In the genomic region with DNA sequence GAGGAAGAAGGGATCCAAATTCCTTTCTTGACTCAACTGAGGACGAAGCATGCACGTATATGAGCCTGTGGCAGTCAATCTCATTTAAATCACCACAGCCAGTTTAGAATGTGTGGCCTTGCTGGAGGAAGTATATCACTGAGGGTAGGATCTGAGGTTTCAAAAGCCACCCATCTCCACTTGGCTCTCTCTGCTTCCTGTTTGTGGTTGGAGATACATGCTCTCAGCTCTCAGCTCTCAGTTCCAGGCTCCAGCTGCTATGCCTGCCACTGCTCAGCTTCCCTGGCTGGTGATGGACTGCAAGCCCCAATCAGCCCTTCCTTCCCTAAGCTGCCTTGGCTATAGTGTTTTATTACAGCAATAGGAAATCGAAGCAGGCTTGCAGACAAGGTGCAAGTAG, we compare ENCODE assay signal across 29 mouse cellular contexts.
DNase-seq lines count a peak whose midpoint lies in the region; ATAC-seq and TF ChIP-seq lines count a peak whose summit lies in the region.
"Had no signal": no experiment of that assay in that cellular context is flagged by ENCODE, and none has a peak within 500 bp of the region (broad histone marks: within the 10 kb centered on the region; RNA-seq: fewer than 3 reads in every experiment).

No protein-coding gene starts in this region.

- no peak overlapping the region for H3K27ac ChIP-seq in lung, postnatal 0 days (ENCODE audit: low read length)
- no peak overlapping the region for H3K27ac ChIP-seq in MEL (ENCODE audit: control insufficient read depth, low read depth, low read length)
- H3K27ac ChIP-seq in heart, adult 2 months = no peak overlapping the region
- H3K27ac ChIP-seq: heart, embryonic 15.5 days; hindbrain, embryonic 10.5 days; hindbrain, postnatal 0 days; left cerebral cortex, adult 2 months; limb, embryonic 10.5 days; midbrain, embryonic 13.5 days; neural tube, embryonic 15.5 days; stomach, postnatal 0 days had no signal

- H3K4me1 ChIP-seq in lung, postnatal 0 days (ENCODE audit: insufficient read depth, low read depth, low read length) = no peaks in the 10 kb centered on the region
- H3K4me1 ChIP-seq in MEL (ENCODE audit: control insufficient read depth in 1 of 2, insufficient read depth in 2 of 2, low read length in 2 of 2) = no peaks in the 10 kb centered on the region
- H3K4me1 ChIP-seq in heart, adult 2 months (ENCODE audit: control insufficient read depth, insufficient read depth, low read length) = no peaks in the 10 kb centered on the region
- H3K4me1 ChIP-seq: heart, embryonic 15.5 days; hindbrain, embryonic 10.5 days; limb, embryonic 10.5 days; midbrain, embryonic 13.5 days; neural tube, embryonic 15.5 days had no signal

- H3K9me3 ChIP-seq in lung, postnatal 0 days (ENCODE audit: low read length) = no peaks in the 10 kb centered on the region
- H3K9me3 ChIP-seq in MEL (replicated peaks; ENCODE audit: insufficient read depth, low read length) = no peaks in the 10 kb centered on the region
- H3K9me3 ChIP-seq: heart, embryonic 15.5 days; hindbrain, embryonic 10.5 days; limb, embryonic 10.5 days; midbrain, embryonic 13.5 days; neural tube, embryonic 15.5 days had no signal

- no peak for TF ChIP-seq CTCF in lung, postnatal 0 days (IDR thresholded peaks at IDR 0.05)
- TF ChIP-seq CTCF in MEL (IDR thresholded peaks at IDR 0.05 in 2 of 3, conservative IDR thresholded peaks at IDR 0.05 in 1 of 3; ENCODE audit: control insufficient read depth in 1 of 3, insufficient read depth in 1 of 3, low read depth in 2 of 3, low read length in 3 of 3, poor library complexity in 1 of 3, severe bottlenecking in 1 of 3) = no peak
- TF ChIP-seq CTCF in heart, adult 2 months (IDR thresholded peaks at IDR 0.05) = no peak

- H3K9ac ChIP-seq in lung, postnatal 0 days (replicated peaks; ENCODE audit: low read depth) = no peak overlapping the region
- H3K9ac ChIP-seq in MEL (ENCODE audit: control insufficient read depth, low read depth, low read length, poor library complexity, severe bottlenecking) = no peak overlapping the region
- no peak overlapping the region for H3K9ac ChIP-seq in heart, adult 2 months (ENCODE audit: low read depth, low read length)
- H3K9ac ChIP-seq: heart, embryonic 15.5 days; liver, postnatal 0 days; midbrain, embryonic 13.5 days; neural tube, embryonic 15.5 days had no signal

- no peak for ATAC-seq in lung, postnatal 0 days
- peak; percentile 94 to 98 for ATAC-seq in hematopoietic stem cell, adult 5-6 weeks (replicated peaks in 1 of 2; ENCODE audit: insufficient read depth in 1 of 2, low FRiP score in 2 of 2, low TSS enrichment in 1 of 2, low read depth in 1 of 2, poor library complexity in 2 of 2, severe bottlenecking in 2 of 2)
- ATAC-seq: forebrain, embryonic 14.5 days; hindbrain, postnatal 0 days; liver, postnatal 0 days; midbrain, embryonic 13.5 days had no signal

- H3K4me2 ChIP-seq in lung, postnatal 0 days (replicated peaks; ENCODE audit: low read depth, low read length) = no peak overlapping the region
- H3K4me2 ChIP-seq: heart, embryonic 15.5 days; midbrain, embryonic 13.5 days; neural tube, embryonic 15.5 days had no signal

- DNase-seq in lung, postnatal 0 days (ENCODE audit: low spot score) = peak; percentile 16
- no peak for DNase-seq in lung, postnatal 25 days (ENCODE audit: low spot score)
- peak; percentile 68 for DNase-seq in MEL (ENCODE audit: low read depth, low spot score)
- peak; percentile 65 for DNase-seq in naive thymus-derived CD4-positive, alpha-beta T cell, adult 2 months (ENCODE audit: low read depth)
- no peak for DNase-seq in adrenal gland, postnatal 14 days
- DNase-seq in heart, adult 2 months = no peak
- DNase-seq in embryo, embryonic 10.5 days (ENCODE audit: low spot score) = no peak
- DNase-seq: adrenal gland, adult 8-10 months; cerebellum, adult 11-12 months; cerebellum, postnatal 25 days; gastrocnemius, postnatal 10 days; kidney, adult 8-10 months; kidney, postnatal 25 days; layer of hippocampus, adult 9-11 months; liver, postnatal 0 days; lung, postnatal 4 days; right cerebral cortex, postnatal 14 days; thymus, postnatal 14 days had no signal

- intact Hi-C loops in heart, adult 2 months (cut with DNase I) = no loop called here

- no peaks in the 10 kb centered on the region for H3K79me2 ChIP-seq in MEL (ENCODE audit: control insufficient read depth, insufficient read depth, low read length, poor library complexity)
- H3K79me2 ChIP-seq in heart, adult 2 months (replicated peaks; ENCODE audit: control insufficient read depth, insufficient read depth, low read length) = no peaks in the 10 kb centered on the region

- no peaks in the 10 kb centered on the region for H3K27me3 ChIP-seq in lung, postnatal 0 days (replicated peaks; ENCODE audit: insufficient read depth, low read length)
- peaks cover 0 to 3% of the 10 kb centered on the region in 2 experiments; a peak in 3 of 4 replicates for H3K27me3 ChIP-seq in MEL (ENCODE audit: control insufficient read depth in 1 of 2, insufficient read depth in 2 of 2, low read length in 2 of 2)
- no peaks in the 10 kb centered on the region for H3K27me3 ChIP-seq in heart, adult 2 months (ENCODE audit: control insufficient read depth, insufficient read depth, low read length)
- H3K27me3 ChIP-seq: heart, embryonic 15.5 days; midbrain, embryonic 13.5 days; neural tube, embryonic 15.5 days had no signal

- no peaks in the 10 kb centered on the region for H3K36me3 ChIP-seq in lung, postnatal 0 days (ENCODE audit: insufficient read depth, low read length)
- no peaks in the 10 kb centered on the region for H3K36me3 ChIP-seq in MEL (ENCODE audit: control insufficient read depth in 1 of 2, insufficient read depth in 2 of 2, low read length in 2 of 2)
- no peaks in the 10 kb centered on the region for H3K36me3 ChIP-seq in heart, adult 2 months (ENCODE audit: control insufficient read depth, insufficient read depth, low read length)
- H3K36me3 ChIP-seq: heart, embryonic 15.5 days; hindbrain, embryonic 10.5 days; limb, embryonic 10.5 days; midbrain, embryonic 13.5 days; neural tube, embryonic 15.5 days had no signal

- TF ChIP-seq RAD21 in MEL (IDR thresholded peaks at IDR 0.05; ENCODE audit: low read depth, low read length) = no peak

- no peak for TF ChIP-seq POLR2A in MEL (IDR thresholded peaks at IDR 0.05; ENCODE audit: control insufficient read depth in 1 of 2, insufficient read depth in 1 of 2, low read depth in 1 of 2, low read length in 2 of 2, poor library complexity in 1 of 2)
- no peak for TF ChIP-seq POLR2A in heart, adult 2 months (IDR thresholded peaks at IDR 0.05; ENCODE audit: insufficient read depth, low read depth, low read length)

- TF ChIP-seq EP300 in lung, postnatal 0 days (IDR thresholded peaks at IDR 0.05) = no peak
- TF ChIP-seq EP300 in MEL (IDR thresholded peaks at IDR 0.05; ENCODE audit: low read depth in 1 of 2, low read length in 2 of 2) = 0 out of 4 replicates have a peak, but pooled peaks have one; percentile 16 to 32
- TF ChIP-seq EP300 in heart, adult 2 months (IDR thresholded peaks at IDR 0.05; ENCODE audit: insufficient read depth, low read depth, low read length) = no peak

- no peak overlapping the region for H3K4me3 ChIP-seq in lung, postnatal 0 days (ENCODE audit: low read depth, low read length)
- H3K4me3 ChIP-seq in MEL (ENCODE audit: control insufficient read depth in 1 of 2, insufficient read depth in 1 of 2, low read depth in 2 of 2, low read length in 2 of 2) = no peak overlapping the region
- no peak overlapping the region for H3K4me3 ChIP-seq in heart, adult 2 months
- H3K4me3 ChIP-seq: erythroblast, embryonic 14.5 days; heart, embryonic 15.5 days; hindbrain, embryonic 10.5 days; left cerebral cortex, adult 2 months; limb, embryonic 10.5 days; midbrain, embryonic 13.5 days; neural tube, embryonic 15.5 days had no signal

- 71% methylated on average over 3 of the region's 3 CpGs for WGBS in lung, postnatal 0 days
- WGBS in heart, adult 2 months = 69% methylated on average over 3 of the region's 3 CpGs

TF ChIP-seq in MEL, 35 proteins besides CTCF, POLR2A, EP300 and RAD21:
- peak; percentile 93 for TF ChIP-seq RCOR1 (IDR thresholded peaks at IDR 0.05; ENCODE audit: low read depth, low read length)
- TF ChIP-seq MYB (IDR thresholded peaks at IDR 0.05; ENCODE audit: low read depth, low read length) = no peak

Comparison
In these comparisons a context has a peak if more than half of its experiments do, and no peak if none do; other contexts are left out.
1. DNase-seq: peak in lung, postnatal 0 days (single experiment), MEL (single experiment) and naive thymus-derived CD4-positive, alpha-beta T cell, adult 2 months (single experiment); none in lung, postnatal 25 days (single experiment), adrenal gland, postnatal 14 days (single experiment), heart, adult 2 months (0 of 2) and embryo, embryonic 10.5 days (single experiment).